Mouse (Mus musculus): ENCODE measurements around the gene Ric1.

GRCm38 (mm10) chr19:29528568-29528967 lies 6.5 kb downstream of the Ric1 start:
- TF ChIP-seq CTCF (IDR thresholded peaks at IDR 0.05; ENCODE audit: low read depth, low read length) = no peak
- TF ChIP-seq GATA1 (IDR thresholded peaks at IDR 0.05; ENCODE audit: borderline replicate concordance, low read length) = no peak
- TF ChIP-seq POLR2AphosphoS5 (IDR thresholded peaks at IDR 0.05; ENCODE audit: insufficient replicate concordance, low read depth, low read length) = no peak
- TF ChIP-seq TAL1 (conservative IDR thresholded peaks at IDR 0.05; ENCODE audit: low read depth, low read length) = no peak
